Mouse (Mus musculus) olfactory bulb, adult 2 months (tissue): Measurements from ENCODE around the gene BC003965.
"Not testable (repeated sequence)": the region's sequence is repeated elsewhere in the genome, so short reads cannot be mapped to it uniquely, and the experiment has no call there.

ENCODE experiments used
- CTCF ChIP-seq: fragments of 200-500 bp; IDR thresholded peaks from 2 replicates; pipeline ENCODE4 v1.5.1; 2012; ENCODE audit warnings: low read depth, mild to moderate bottlenecking, low read length, moderate library complexity; ENCODE audit not compliant: insufficient read depth
- POLR2A ChIP-seq: fragments of 200-500 bp; IDR thresholded peaks from 2 replicates; pipeline ENCODE4 v1.6.1; 2012; ENCODE audit warnings: mild to moderate bottlenecking, low read depth, low read length, moderate library complexity; ENCODE audit not compliant: insufficient read depth

DNA sequence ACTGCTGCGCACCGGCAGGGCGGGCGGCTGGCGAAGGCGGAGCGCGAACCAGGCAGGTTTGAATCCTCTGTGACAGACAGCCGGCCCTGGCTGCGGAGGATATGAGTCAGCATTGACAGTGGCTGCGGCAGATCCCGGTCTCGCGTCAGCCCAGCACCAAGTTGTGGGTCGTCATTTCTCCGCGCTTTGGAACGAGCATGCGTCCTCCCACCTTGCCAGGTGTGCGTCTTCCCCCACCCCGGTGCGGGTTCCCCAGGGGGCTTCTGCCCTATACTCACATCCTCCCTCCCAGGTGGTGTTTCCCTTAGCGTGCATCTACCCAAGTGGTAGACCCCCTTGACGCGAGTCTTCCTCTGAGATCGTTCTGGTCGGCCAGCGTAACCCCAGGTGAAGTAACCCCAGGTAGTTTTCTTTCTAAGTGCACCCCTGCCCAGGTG is 38.2 kb downstream of the BC003965 start:
- TF ChIP-seq POLR2A, CTCF: not testable (repeated sequence)
